Mouse (Mus musculus) lung, postnatal 0 days (tissue): ENCODE measurements around the gene Adgrg2.

Experiments used
- CTCF ChIP-seq: IDR thresholded peaks from 2 replicates; pipeline ENCODE4 v1.5.1; 2016; ENCODE audit warnings: antibody characterized with exemption, mild to moderate bottlenecking
- EP300 ChIP-seq: IDR thresholded peaks from 2 replicates; pipeline ENCODE4 v1.6.1; 2016; ENCODE audit warnings: antibody characterized with exemption, mild to moderate bottlenecking, control low read depth

GRCm38 (mm10) chrX:160496473-160496872, 106.0 kb downstream of the Adgrg2 start:
- TF ChIP-seq CTCF = no peak
- no peak for TF ChIP-seq EP300
